In the genomic region with DNA sequence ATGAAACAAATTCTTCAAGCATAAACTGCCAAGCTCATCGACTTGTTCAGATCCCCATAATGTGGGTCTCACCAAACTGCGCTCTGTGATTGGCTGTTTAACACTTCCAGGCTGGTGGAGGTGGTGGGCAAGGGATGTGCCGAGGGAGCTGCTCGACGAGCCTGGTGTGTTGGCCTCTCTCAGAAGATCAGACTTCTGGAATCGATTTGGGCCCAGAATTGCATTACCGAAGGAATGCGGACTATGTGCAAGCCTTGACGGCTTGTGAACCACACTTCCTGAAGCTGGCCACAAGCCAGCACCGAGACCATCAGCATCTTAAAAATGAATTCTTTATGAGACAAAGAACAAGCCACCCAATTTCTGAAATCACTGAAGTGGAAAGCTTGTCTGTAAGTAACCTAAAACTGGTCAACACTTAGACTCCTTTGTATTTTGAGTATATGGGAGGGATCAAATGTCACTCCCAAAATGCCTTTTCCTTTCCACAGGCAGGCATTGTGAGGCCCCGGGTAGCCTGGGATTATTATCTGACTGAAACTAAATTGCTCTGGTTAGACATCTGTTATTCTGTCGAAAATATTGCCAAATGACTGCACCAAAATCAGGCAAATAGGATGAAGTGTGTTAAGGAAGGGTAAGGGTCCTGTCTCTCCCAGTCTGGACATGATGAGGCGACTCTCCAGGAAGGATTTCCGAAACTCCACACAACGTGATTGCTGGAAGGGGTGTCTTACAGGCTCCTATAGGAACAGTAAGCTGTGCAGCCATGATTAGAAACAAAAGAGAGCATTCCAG, we compare ENCODE assay signal across 8 mouse cellular contexts.
DNase-seq lines count a peak whose midpoint lies in the region; ATAC-seq and TF ChIP-seq lines count a peak whose summit lies in the region.

No protein-coding gene starts in this region.

- H3K27me3 ChIP-seq in heart, embryonic 13.5 days (replicated peaks), result no peaks in the 10 kb centered on the region
- H3K27me3 ChIP-seq in hindbrain, embryonic 10.5 days (ENCODE audit: insufficient read depth, poor library complexity, severe bottlenecking), result peaks cover 11% of the 10 kb centered on the region

- H3K9ac ChIP-seq in heart, embryonic 13.5 days, result 0 out of 2 replicates have a peak overlapping the region, but pooled peaks have one; percentile 13

- H3K27ac ChIP-seq in heart, embryonic 13.5 days (replicated peaks), result peak overlapping the region; percentile 70
- peak overlapping the region; percentile 81 for H3K27ac ChIP-seq in hindbrain, embryonic 10.5 days

- peaks cover 25% of the 10 kb centered on the region for H3K4me1 ChIP-seq in heart, embryonic 13.5 days
- H3K4me1 ChIP-seq in hindbrain, embryonic 10.5 days (replicated peaks), result peaks cover 36% of the 10 kb centered on the region

- no peak for DNase-seq in heart, postnatal 10 days
- peak; percentile 86 for DNase-seq in brain, embryonic 14.5 days (ENCODE audit: low read depth)
- DNase-seq in hindbrain, embryonic 10.5 days (ENCODE audit: low spot score), result peak; percentile 67
- peak; percentile 8 to 55 for DNase-seq in lung, postnatal 4 days
- DNase-seq in frontal cortex, postnatal 25 days (ENCODE audit: low spot score in 2 of 2), result no peak
- no peak for DNase-seq in thymus, postnatal 10 days (ENCODE audit: low spot score in 2 of 2)
- DNase-seq in cerebellum, postnatal 14 days, result no peak

- no peak for TF ChIP-seq CTCF in brain, embryonic 14.5 days (IDR thresholded peaks at IDR 0.05; ENCODE audit: borderline replicate concordance, extremely low read depth, insufficient read depth, insufficient read length)

- no peak for ATAC-seq in heart, embryonic 13.5 days (ENCODE audit: extremely low read depth, insufficient number of reproducible peaks, low FRiP score, low TSS enrichment)

- WGBS in heart, embryonic 13.5 days, result 43% methylated on average over 15 of the region's 15 CpGs
- WGBS in hindbrain, embryonic 10.5 days, result 45% methylated on average over 15 of the region's 15 CpGs

- intact Hi-C loops in heart, postnatal 10 days (cut with DNase I), result no loop called here

- no peak overlapping the region for H3K4me3 ChIP-seq in heart, embryonic 13.5 days
- no peak overlapping the region for H3K4me3 ChIP-seq in hindbrain, embryonic 10.5 days

- peak overlapping the region; percentile 40 for H3K4me2 ChIP-seq in heart, embryonic 13.5 days

- no peaks in the 10 kb centered on the region for H3K9me3 ChIP-seq in heart, embryonic 13.5 days
- no peaks in the 10 kb centered on the region for H3K9me3 ChIP-seq in hindbrain, embryonic 10.5 days

- H3K36me3 ChIP-seq in heart, embryonic 13.5 days, result no peaks in the 10 kb centered on the region
- H3K36me3 ChIP-seq in hindbrain, embryonic 10.5 days, result no peaks in the 10 kb centered on the region

- TF ChIP-seq POLR2A in brain, embryonic 14.5 days (IDR thresholded peaks at IDR 0.05; ENCODE audit: borderline replicate concordance, extremely low read depth, insufficient read depth, insufficient read length, poor library complexity, severe bottlenecking), result no peak

Comparison
In these comparisons a context has a peak if more than half of its experiments do, and no peak if none do; other contexts are left out.
1. DNase-seq: peak in brain, embryonic 14.5 days (single experiment), hindbrain, embryonic 10.5 days (single experiment) and lung, postnatal 4 days (2 of 2); none in heart, postnatal 10 days (0 of 2), frontal cortex, postnatal 25 days (0 of 2), thymus, postnatal 10 days (0 of 2) and cerebellum, postnatal 14 days (0 of 2).